Mouse (Mus musculus) inflammation-experienced regulatory T-cells (primary cell): ENCODE measurements around the gene Fbrs. TPM values are rescaled to one million over a fixed set of nuclear protein-coding genes. Genes with fewer than 3 reads are reported as not detected.

ENCODE experiments used
- polyA plus RNA-seq, 2 experiments: library from polyadenylated mRNA; unstranded; fragments of 100-300 nt; shearing (Covaris generic); gene quantifications; one replicate each; pipeline ENCODE4 v1.2.1; 2017

The Fbrs gene
- 10 to 100 TPM; 16.7 to 18.1 TPM for polyA plus RNA-seq

GRCm38 (mm10) chr7:127478635-127479317 lies at the start of gene Fbrs:
Fbrs (plus strand) TSS chr7:127479199.

GRCm38 (mm10) chr7:127448521-127449300 lies 30.3 kb upstream of the Fbrs start, which contains the start of gene Zfp689:
Zfp689 (minus strand) TSS chr7:127449158.

GRCm38 (mm10) chr7:127459311-127459710 lies 19.7 kb upstream of the Fbrs start, which contains the start of gene Prr14:
Prr14 (plus strand) TSS chr7:127459611.

GRCm38 (mm10) chr7:127511808-127512230 lies 32.8 kb downstream of the Fbrs start, which contains the start of gene Srcap:
Srcap (plus strand) TSS chr7:127511983.

DNA sequence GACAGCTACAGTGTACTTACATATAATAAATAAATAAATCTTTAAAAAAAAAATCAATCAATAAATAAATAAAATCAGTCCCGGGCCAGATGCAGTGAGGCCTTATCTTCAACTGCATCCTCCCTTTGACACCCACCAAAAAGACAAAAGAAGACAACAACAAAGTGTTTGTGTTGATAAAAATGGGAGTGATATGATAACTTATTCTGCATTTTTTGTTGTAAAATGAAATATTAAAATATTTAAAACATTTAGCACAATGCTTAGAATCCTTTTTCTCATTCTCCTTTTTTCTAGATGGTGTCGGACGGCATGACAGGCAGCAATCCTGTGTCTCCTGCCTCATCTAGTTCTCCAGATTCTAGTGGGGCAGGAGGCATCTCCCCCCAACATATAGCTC lies 40.3 kb downstream of the Fbrs start, which contains the start of gene Gm42715:
Gene Gm42715, plus strand, starts transcription at position 301 of the 400 bp plus-strand sequence.

Other genes with a start within 250 kb of the Fbrs start
- 10 to 100 TPM; 20.4 to 32.8 TPM for gene Zfp553, start 246.1 kb upstream of the Fbrs start, polyA plus RNA-seq
- gene Sept1, start 246.1 kb upstream of the Fbrs start, polyA plus RNA-seq, result 100 to 1,000 TPM; 433 to 501 TPM
- 10 to 100 TPM; 14.6 to 20.7 TPM for gene Zfp771, start 234.9 kb upstream of the Fbrs start, polyA plus RNA-seq
- gene Dctpp1, start 218.5 kb upstream of the Fbrs start, polyA plus RNA-seq, result 10 to 100 TPM; 27.8 to 34.4 TPM
- 10 to 100 TPM; 34.4 to 44.5 TPM for gene Sephs2, start 205.1 kb upstream of the Fbrs start, polyA plus RNA-seq
- gene Itgal, start 182.9 kb upstream of the Fbrs start, polyA plus RNA-seq, result 100 to 1,000 TPM; 325 to 340 TPM
- under 1 TPM in 1 of 2 experiments, not detected in 1; 0.55 TPM for gene Zfp768, start 133.6 kb upstream of the Fbrs start, polyA plus RNA-seq
- gene Zfp747, start 103.1 kb upstream of the Fbrs start, polyA plus RNA-seq, result 10 to 100 TPM; 15.1 to 22.7 TPM
- gene 9130019O22Rik, start 92.0 kb upstream of the Fbrs start, polyA plus RNA-seq, result 10 to 100 TPM in 1 of 2 experiments, 1 to 10 TPM in 1; 7.4 to 15.1 TPM
- 1 to 10 TPM; 6.3 to 6.7 TPM for gene E430018J23Rik, start 85.6 kb upstream of the Fbrs start, polyA plus RNA-seq
- 10 to 100 TPM; 13.3 to 15.4 TPM for gene Zfp764, start 72.4 kb upstream of the Fbrs start, polyA plus RNA-seq
- 10 to 100 TPM; 43.5 to 48.6 TPM for gene Zfp688, start 57.1 kb upstream of the Fbrs start, polyA plus RNA-seq
- 10 to 100 TPM in 1 of 2 experiments, 1 to 10 TPM in 1; 5.1 to 13.4 TPM for gene Zfp689, start 30.0 kb upstream of the Fbrs start, polyA plus RNA-seq
- 100 to 1,000 TPM; 126 to 153 TPM for gene Prr14, start 19.6 kb upstream of the Fbrs start, polyA plus RNA-seq
- gene Srcap, start 32.8 kb downstream of the Fbrs start, polyA plus RNA-seq, result 10 to 100 TPM; 53.0 to 56.2 TPM
- 1 to 10 TPM; 6.6 to 9.7 TPM for gene Gm42715, start 40.4 kb downstream of the Fbrs start, polyA plus RNA-seq
- gene Tmem265, start 82.2 kb downstream of the Fbrs start, polyA plus RNA-seq, result 10 to 100 TPM; 11.5 to 15.8 TPM
- gene Phkg2, start 94.1 kb downstream of the Fbrs start, polyA plus RNA-seq, result 100 to 1,000 TPM; 108 to 132 TPM
- 1 to 10 TPM in 1 of 2 experiments, under 1 TPM in 1; 0.82 to 1.1 TPM for gene Ccdc189, start 109.4 kb downstream of the Fbrs start, polyA plus RNA-seq
- gene Rnf40, start 109.6 kb downstream of the Fbrs start, polyA plus RNA-seq, result 100 to 1,000 TPM; 107 to 163 TPM
- under 1 TPM in 1 of 2 experiments, not detected in 1; 0.24 TPM for gene Zfp629, start 136.6 kb downstream of the Fbrs start, polyA plus RNA-seq
- 10 to 100 TPM; 79.5 to 92.8 TPM for gene Bcl7c, start 229.7 kb downstream of the Fbrs start, polyA plus RNA-seq
- gene Ctf1, start 233.5 kb downstream of the Fbrs start, polyA plus RNA-seq, result under 1 TPM in 1 of 2 experiments, not detected in 1; 0.19 TPM